In genomic region chr10:80150226-80151210, GRCm38 (mm10) we compare ENCODE assay signal across 8 mouse cellular contexts. TPM values are rescaled to one million over a fixed set of nuclear protein-coding genes. Genes with fewer than 3 reads are reported as not detected.
DNase-seq lines count a peak whose midpoint lies in the region; ATAC-seq and TF ChIP-seq lines count a peak whose summit lies in the region.

No protein-coding gene starts in this region.

- no peak for TF ChIP-seq CTCF in E14TG2a.4 (conservative IDR thresholded peaks at IDR 0.05; ENCODE audit: low read length)
- no peak for TF ChIP-seq CTCF in cortical plate, adult 2 months (IDR thresholded peaks at IDR 0.05; ENCODE audit: extremely low read depth, insufficient read depth, low read length)

- peak overlapping the region; percentile 90 for H3K4me3 ChIP-seq in E14TG2a.4 (replicated peaks; ENCODE audit: low read length)
- H3K4me3 ChIP-seq in cortical plate, adult 2 months (ENCODE audit: insufficient read depth, low read length): peak overlapping the region; percentile 86
- peak overlapping the region; percentile 92 for H3K4me3 ChIP-seq in heart, embryonic 16.5 days (ENCODE audit: low read length)
- peak overlapping the region; percentile 99 for H3K4me3 ChIP-seq in midbrain, embryonic 11.5 days (ENCODE audit: low read depth, low read length)
- H3K4me3 ChIP-seq in stomach, embryonic 15.5 days (replicated peaks): peak overlapping the region; percentile 79

- H3K9me3 ChIP-seq in E14TG2a.4 (ENCODE audit: low read length): no peaks in the 10 kb centered on the region
- no peaks in the 10 kb centered on the region for H3K9me3 ChIP-seq in heart, embryonic 16.5 days (replicated peaks; ENCODE audit: control insufficient read depth, low read length)
- H3K9me3 ChIP-seq in midbrain, embryonic 11.5 days (ENCODE audit: control insufficient read depth, low read length): no peaks in the 10 kb centered on the region
- H3K9me3 ChIP-seq in stomach, embryonic 15.5 days: no peaks in the 10 kb centered on the region

- peak overlapping the region; percentile 91 for H3K4me2 ChIP-seq in heart, embryonic 16.5 days (ENCODE audit: low read depth, low read length)
- peak overlapping the region; percentile 99 for H3K4me2 ChIP-seq in midbrain, embryonic 11.5 days
- H3K4me2 ChIP-seq in stomach, embryonic 15.5 days: peak overlapping the region; percentile 84

- H3K36me3 ChIP-seq in E14TG2a.4 (ENCODE audit: insufficient read depth, low read length): peaks cover 68% of the 10 kb centered on the region
- H3K36me3 ChIP-seq in heart, embryonic 16.5 days (ENCODE audit: control insufficient read depth, insufficient read depth): peaks cover 43% of the 10 kb centered on the region
- peaks cover 39% of the 10 kb centered on the region for H3K36me3 ChIP-seq in midbrain, embryonic 11.5 days (ENCODE audit: control insufficient read depth, insufficient read depth, low read length)
- H3K36me3 ChIP-seq in stomach, embryonic 15.5 days: peaks cover 26% of the 10 kb centered on the region

- H3K4me1 ChIP-seq in E14TG2a.4 (replicated peaks; ENCODE audit: low read depth, low read length): peaks cover 71% of the 10 kb centered on the region
- no peaks in the 10 kb centered on the region; the same call in 1 of the 2 replicates for H3K4me1 ChIP-seq in cortical plate, adult 2 months (ENCODE audit: control insufficient read depth, insufficient read depth, low read length)
- peaks cover 64% of the 10 kb centered on the region for H3K4me1 ChIP-seq in heart, embryonic 16.5 days (ENCODE audit: control insufficient read depth, insufficient read depth, low read length)
- peaks cover 46% of the 10 kb centered on the region for H3K4me1 ChIP-seq in midbrain, embryonic 11.5 days (ENCODE audit: control insufficient read depth, insufficient read depth, low read length)
- H3K4me1 ChIP-seq in stomach, embryonic 15.5 days: peaks cover 62% of the 10 kb centered on the region

- no peak for ATAC-seq in heart, embryonic 16.5 days (replicated peaks; ENCODE audit: extremely low read depth, insufficient read depth, low FRiP score)
- ATAC-seq in midbrain, embryonic 11.5 days (ENCODE audit: low FRiP score): peak; percentile 17
- ATAC-seq in stomach, embryonic 15.5 days (ENCODE audit: insufficient read depth, low FRiP score, low read depth): no peak

- no peaks in the 10 kb centered on the region for H3K27me3 ChIP-seq in E14TG2a.4 (ENCODE audit: insufficient read depth, low read length)
- no peaks in the 10 kb centered on the region for H3K27me3 ChIP-seq in heart, embryonic 16.5 days (ENCODE audit: control insufficient read depth, insufficient read depth, low read length)
- H3K27me3 ChIP-seq in midbrain, embryonic 11.5 days (ENCODE audit: control insufficient read depth, insufficient read depth, low read length): no peaks in the 10 kb centered on the region
- H3K27me3 ChIP-seq in stomach, embryonic 15.5 days (replicated peaks): no peaks in the 10 kb centered on the region

- peak overlapping the region; percentile 99 for H3K9ac ChIP-seq in heart, embryonic 16.5 days (ENCODE audit: low read length)
- peak overlapping the region; percentile 100 for H3K9ac ChIP-seq in midbrain, embryonic 11.5 days (ENCODE audit: low read length)
- peak overlapping the region; percentile 94 for H3K9ac ChIP-seq in stomach, embryonic 15.5 days

- whole genome bisulfite sequencing in heart, embryonic 16.5 days: under 1% methylated on average over 58 of the region's 71 CpGs
- WGBS in midbrain, embryonic 11.5 days: 1% methylated on average over 51 of the region's 71 CpGs
- WGBS in stomach, embryonic 15.5 days: under 1% methylated on average over 53 of the region's 71 CpGs

- H3K27ac ChIP-seq in cortical plate, adult 2 months (ENCODE audit: insufficient read depth, low read length): peak overlapping the region; percentile 97
- peak overlapping the region; percentile 98 for H3K27ac ChIP-seq in heart, embryonic 16.5 days (ENCODE audit: low read length)
- H3K27ac ChIP-seq in midbrain, embryonic 11.5 days (ENCODE audit: low read depth, low read length): peak overlapping the region; percentile 99
- peak overlapping the region; percentile 100 for H3K27ac ChIP-seq in stomach, embryonic 15.5 days

- no peak for TF ChIP-seq POLR2A in cortical plate, adult 2 months (IDR thresholded peaks at IDR 0.05; ENCODE audit: extremely low read depth, insufficient read depth, low read length)

- peak; percentile 95 for DNase-seq in A20 (ENCODE audit: low read depth, low spot score)
- peak; percentile 43 to 81 for DNase-seq in kidney, postnatal 25 days
- DNase-seq in midbrain, embryonic 11.5 days (ENCODE audit: low spot score, missing footprints): peak; percentile 99
- no peak for DNase-seq in frontal cortex, postnatal 25 days (ENCODE audit: low spot score in 2 of 2)

RNA-seq across cellular contexts. Expression of gene Midn, which starts 2.4 kb away (rescaled TPM):
- polyA plus RNA-seq in cortical plate, adult 2 months (2012; rRNA removed): 26.6 and 33.8 TPM in 2 replicates
- polyA plus RNA-seq in heart, embryonic 16.5 days (2015; fragmentation: Nextera tagmentation; extraction: Ambion mirVana): 10.3 and 13.0 TPM in 2 replicates
- 66.0 and 71.3 TPM in 2 replicates for polyA plus RNA-seq in midbrain, embryonic 11.5 days (2014; fragmentation: Nextera tagmentation; extraction: Ambion mirVana)
- 16.0 and 19.8 TPM in 2 replicates for polyA plus RNA-seq in stomach, embryonic 15.5 days (2015; fragmentation: Nextera tagmentation; extraction: Ambion mirVana)

RNA-seq across cellular contexts. Expression of gene Cbarp, which starts 9.9 kb away (rescaled TPM):
- 274 and 285 TPM in 2 replicates for polyA plus RNA-seq in cortical plate, adult 2 months (2012; rRNA removed)
- polyA plus RNA-seq in heart, embryonic 16.5 days (2015; fragmentation: Nextera tagmentation; extraction: Ambion mirVana): 2.5 TPM in 2 replicates
- polyA plus RNA-seq in midbrain, embryonic 11.5 days (2014; fragmentation: Nextera tagmentation; extraction: Ambion mirVana): 11.1 and 11.8 TPM in 2 replicates
- 5.1 and 6.7 TPM in 2 replicates for polyA plus RNA-seq in stomach, embryonic 15.5 days (2015; fragmentation: Nextera tagmentation; extraction: Ambion mirVana)

RNA-seq across cellular contexts. Expression of gene Atp5d, which starts 12.1 kb away (rescaled TPM):
- 620 and 641 TPM in 2 replicates for polyA plus RNA-seq in cortical plate, adult 2 months (2012; rRNA removed)
- polyA plus RNA-seq in heart, embryonic 16.5 days (2015; fragmentation: Nextera tagmentation; extraction: Ambion mirVana): 1,107 and 1,132 TPM in 2 replicates
- 329 and 355 TPM in 2 replicates for polyA plus RNA-seq in midbrain, embryonic 11.5 days (2014; fragmentation: Nextera tagmentation; extraction: Ambion mirVana)
- polyA plus RNA-seq in stomach, embryonic 15.5 days (2015; fragmentation: Nextera tagmentation; extraction: Ambion mirVana): 544 and 602 TPM in 2 replicates

RNA-seq across cellular contexts. Expression of gene Cirbp, which starts 15.3 kb away (rescaled TPM):
- polyA plus RNA-seq in cortical plate, adult 2 months (2012; rRNA removed): 150 and 180 TPM in 2 replicates
- 85.3 and 87.6 TPM in 2 replicates for polyA plus RNA-seq in heart, embryonic 16.5 days (2015; fragmentation: Nextera tagmentation; extraction: Ambion mirVana)
- polyA plus RNA-seq in midbrain, embryonic 11.5 days (2014; fragmentation: Nextera tagmentation; extraction: Ambion mirVana): 81.5 and 87.1 TPM in 2 replicates
- 90.3 and 103 TPM in 2 replicates for polyA plus RNA-seq in stomach, embryonic 15.5 days (2015; fragmentation: Nextera tagmentation; extraction: Ambion mirVana)

RNA-seq across cellular contexts. Expression of gene 1600002K03Rik, which starts 22.2 kb away (rescaled TPM):
- polyA plus RNA-seq in cortical plate, adult 2 months (2012; rRNA removed): 13.1 and 13.9 TPM in 2 replicates
- polyA plus RNA-seq in heart, embryonic 16.5 days (2015; fragmentation: Nextera tagmentation; extraction: Ambion mirVana): 9.7 and 10.7 TPM in 2 replicates
- polyA plus RNA-seq in midbrain, embryonic 11.5 days (2014; fragmentation: Nextera tagmentation; extraction: Ambion mirVana): 8.0 and 8.7 TPM in 2 replicates
- 17.5 and 19.7 TPM in 2 replicates for polyA plus RNA-seq in stomach, embryonic 15.5 days (2015; fragmentation: Nextera tagmentation; extraction: Ambion mirVana)

Comparison
In these comparisons a context has a peak if more than half of its experiments do, and no peak if none do; other contexts are left out.
1. DNase-seq: peak in A20 (single experiment), kidney, postnatal 25 days (2 of 2) and midbrain, embryonic 11.5 days (single experiment); none in frontal cortex, postnatal 25 days (0 of 2).
2. RNA of gene Cbarp, which starts 9.9 kb away (polyA plus RNA-seq): 274 to 285 TPM in cortical plate, adult 2 months; 11.1 to 11.8 TPM in midbrain, embryonic 11.5 days, 5.1 to 6.7 TPM in stomach, embryonic 15.5 days and 2.5 TPM in heart, embryonic 16.5 days; every median in the first group is over 10 times any median in the second.
3. Peak in every context shown above with its lines, with median percentiles within 50 percentile points of each other: H3K4me3 ChIP-seq, H3K27ac ChIP-seq, H3K4me2 ChIP-seq and H3K9ac ChIP-seq.